Mouse (Mus musculus): ENCODE results near the gene Fmc1.
A peak's percentile ranks its signal among the peaks of the same experiment; 100 is the strongest.
"Not testable (repeated sequence)": the region's sequence is repeated elsewhere in the genome, so short reads cannot be mapped to it uniquely, and the experiment has no call there.

The Fmc1 gene

GRCm38 (mm10) chr6:38533428-38534405 is at the start of gene Fmc1:
Fmc1 (plus strand) TSS chr6:38533502.
- peak; percentile 99 for DNase-seq (ENCODE audit: low spot score)

DNA sequence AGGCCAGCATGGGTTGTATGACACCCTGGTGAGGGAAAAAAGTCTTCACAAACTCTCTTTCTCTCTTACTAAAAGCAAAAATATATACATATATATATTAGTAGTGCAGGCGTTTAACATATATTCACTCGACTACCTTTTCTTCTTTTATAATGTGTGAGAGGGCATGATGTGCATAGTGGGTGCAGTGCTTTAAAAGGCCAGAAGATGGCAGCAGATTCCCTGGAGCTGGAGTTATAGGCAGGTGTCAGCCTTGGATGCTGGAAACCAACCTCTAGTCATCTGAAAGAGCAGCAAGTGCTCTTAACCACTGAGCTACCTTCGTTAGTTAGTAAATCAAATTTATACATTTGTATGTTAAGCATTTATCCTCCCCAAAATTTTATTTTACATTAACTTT is 40.8 kb upstream of the Fmc1 start:
- DNase-seq (ENCODE audit: low spot score), result peak; percentile 64

DNA sequence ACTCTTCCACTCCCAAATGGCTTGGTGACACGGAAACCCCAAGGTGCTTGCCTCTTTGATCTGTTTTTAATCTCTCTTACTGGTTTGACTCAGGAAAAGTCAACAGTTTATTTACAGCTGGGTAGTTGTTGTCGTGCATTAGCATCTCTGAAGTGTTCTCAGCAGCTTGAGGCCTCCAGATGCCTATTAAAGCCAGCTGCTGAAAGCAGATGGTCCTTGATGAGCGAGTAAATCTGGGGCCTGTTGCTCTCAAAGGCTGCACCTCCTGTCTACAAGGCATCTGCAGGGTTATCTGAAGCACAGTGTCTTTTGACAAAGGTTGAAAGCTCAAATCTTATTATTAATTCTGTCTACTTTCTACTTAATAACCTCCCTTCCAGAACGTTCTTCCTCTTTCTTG is 37.7 kb upstream of the Fmc1 start:
- no peak for DNase-seq (ENCODE audit: low spot score)

DNA sequence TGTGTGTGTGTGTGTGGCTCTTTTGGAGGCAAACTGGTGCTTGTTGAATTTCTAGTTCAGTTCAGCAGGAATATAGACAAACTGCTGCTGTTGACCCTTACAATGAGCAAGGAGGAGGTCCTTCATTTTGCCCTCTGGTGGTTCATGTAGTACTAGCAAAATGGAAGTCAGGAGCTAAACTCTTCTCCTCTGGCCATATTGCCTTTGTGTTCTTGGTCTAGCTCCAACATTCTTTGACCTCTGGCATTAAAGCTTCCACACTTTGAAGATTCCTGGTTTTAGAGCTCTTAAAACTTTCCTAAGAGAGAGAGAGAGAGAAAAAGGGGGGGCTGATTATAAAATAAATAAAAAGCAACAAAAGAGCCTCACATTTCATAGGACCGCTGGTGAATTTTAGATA is 21.2 kb upstream of the Fmc1 start:
- no peak for DNase-seq (ENCODE audit: low spot score)

- no peak for DNase-seq (ENCODE audit: low spot score)
Measured at GRCm38 (mm10) chr6:38512830-38513229, 20.5 kb upstream of the Fmc1 start.

DNA sequence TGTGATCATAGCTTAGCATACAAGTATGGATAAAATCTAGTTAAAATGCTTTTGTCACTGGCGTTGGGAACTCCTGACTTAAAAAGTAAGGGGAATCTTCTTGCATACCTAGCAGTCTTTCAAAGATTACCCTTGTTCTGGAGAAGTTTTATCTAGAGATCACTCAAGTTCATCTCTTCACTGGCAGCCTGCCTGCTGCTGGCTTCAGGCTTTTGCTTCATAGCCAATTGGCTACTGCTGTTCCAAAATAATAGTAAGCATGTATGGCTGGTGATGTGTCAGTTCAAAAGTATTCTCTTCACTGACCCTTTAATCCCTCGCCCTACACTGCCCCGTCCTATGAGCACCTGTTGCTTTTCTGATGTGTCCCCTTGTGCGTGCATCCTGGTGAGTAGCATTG is 18.1 kb upstream of the Fmc1 start:
- no peak for DNase-seq (ENCODE audit: low spot score)

DNA sequence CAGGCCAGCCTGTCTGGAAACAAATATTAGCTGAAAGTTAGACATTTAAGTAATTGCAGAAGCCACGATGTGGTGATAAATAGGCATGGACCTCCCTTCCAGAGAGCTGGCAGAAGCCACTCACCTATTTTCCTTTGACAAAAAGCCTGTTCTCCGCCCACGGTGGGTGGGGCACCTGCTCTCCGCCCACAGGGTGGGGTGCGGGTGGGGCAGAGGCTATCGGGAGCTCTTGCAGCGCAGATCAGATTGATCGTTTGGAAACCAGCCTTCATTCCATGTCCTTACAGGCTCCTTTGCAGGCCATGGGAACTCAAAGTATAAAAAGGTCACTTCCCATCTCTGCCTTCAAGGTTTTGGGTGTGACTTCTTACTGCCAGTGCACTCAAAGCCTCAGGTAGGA is 9.5 kb upstream of the Fmc1 start:
- peak; percentile 55 for DNase-seq (ENCODE audit: low spot score)

GRCm38 (mm10) chr6:38531211-38531820 is 2.0 kb upstream of the Fmc1 start:
- DNase-seq (ENCODE audit: low spot score), result peak; percentile 47

GRCm38 (mm10) chr6:38532500-38533420 is 542 bp upstream of the Fmc1 start:
- peak; percentile 45 for DNase-seq (ENCODE audit: low spot score)

DNA sequence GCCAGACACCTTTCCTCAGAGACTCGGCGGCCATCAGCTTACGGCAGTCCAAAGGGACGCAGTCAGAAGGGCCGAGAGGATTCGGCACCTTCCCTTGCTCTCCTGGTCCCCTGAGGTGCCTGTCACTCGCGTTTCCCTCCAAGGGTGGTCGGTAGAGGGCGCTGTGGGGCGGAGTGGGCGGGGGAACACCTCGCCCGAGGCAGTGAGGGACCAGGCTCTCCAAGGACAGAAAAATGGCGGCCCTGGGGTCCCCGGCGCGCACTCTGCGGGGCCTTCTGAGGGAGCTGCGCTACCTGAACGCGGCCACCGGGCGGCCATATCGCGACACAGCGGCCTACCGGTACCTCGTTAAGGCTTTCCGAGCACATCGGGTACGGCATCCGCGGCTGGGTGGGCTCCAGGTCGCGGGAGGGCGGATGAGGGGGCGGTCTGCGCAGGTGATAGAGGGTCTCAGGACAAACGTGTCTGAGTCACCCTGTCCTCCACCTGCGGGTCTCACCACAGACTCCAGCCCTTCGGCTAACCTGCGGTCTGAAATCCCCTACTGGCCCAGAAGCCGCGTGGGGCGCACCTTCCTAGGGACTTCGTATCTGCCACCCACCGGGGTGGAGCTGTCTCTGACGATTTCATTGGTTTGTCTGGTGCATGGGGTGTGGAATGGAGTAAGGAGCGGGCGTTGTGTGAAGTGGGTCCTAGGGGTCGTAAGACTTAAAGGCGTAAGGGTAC is 1.5 kb downstream of the Fmc1 start:
- peak; percentile 98 for DNase-seq (ENCODE audit: low spot score)

DNA sequence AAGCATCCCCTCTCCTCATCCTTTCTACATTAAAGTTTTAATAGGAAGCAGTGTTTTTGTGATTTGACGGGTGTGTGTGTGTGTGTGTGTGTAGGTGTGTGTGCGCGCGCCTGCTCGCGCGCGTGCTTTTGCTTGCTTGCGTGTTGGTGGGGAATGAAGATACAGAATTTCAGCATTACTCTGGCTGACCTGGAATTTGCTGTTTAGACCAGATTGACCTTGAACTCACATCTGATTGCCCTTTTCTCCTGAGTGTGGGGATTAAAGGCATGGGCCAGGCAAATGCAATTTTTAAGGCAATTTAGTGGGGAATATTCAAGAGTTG is 2.0 kb downstream of the Fmc1 start:
- no peak for DNase-seq (ENCODE audit: low spot score)

- DNase-seq (ENCODE audit: low spot score), result no peak
Measured at GRCm38 (mm10) chr6:38535788-38536187, 2.5 kb downstream of the Fmc1 start.

GRCm38 (mm10) chr6:38544141-38544540 is 10.8 kb downstream of the Fmc1 start:
- DNase-seq (ENCODE audit: low spot score), result not testable (repeated sequence)

GRCm38 (mm10) chr6:38547005-38547404 is 13.7 kb downstream of the Fmc1 start:
- DNase-seq (ENCODE audit: low spot score), result not testable (repeated sequence)

DNA sequence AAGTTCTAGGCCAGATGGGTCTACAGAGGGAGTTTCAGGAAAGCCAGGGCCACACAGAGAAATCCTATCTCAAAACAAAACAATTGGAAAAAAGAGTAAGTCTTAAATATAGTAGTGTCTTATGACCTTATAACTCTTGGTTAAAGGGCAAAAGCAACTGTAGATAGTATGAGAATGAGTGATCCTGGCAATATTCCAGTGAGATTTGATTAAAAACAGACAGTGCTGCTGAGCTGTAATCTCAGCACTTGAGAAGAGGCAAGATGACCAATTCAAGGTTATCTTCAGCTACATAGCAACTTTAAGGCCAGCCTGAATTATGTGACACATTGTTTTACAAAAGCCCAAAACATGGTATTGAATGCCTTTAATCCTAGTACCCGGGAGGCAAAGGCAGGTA is 14.4 kb downstream of the Fmc1 start:
- no peak for DNase-seq (ENCODE audit: low spot score)

GRCm38 (mm10) chr6:38548595-38548994 is 15.3 kb downstream of the Fmc1 start:
- not testable (repeated sequence) for DNase-seq (ENCODE audit: low spot score)

GRCm38 (mm10) chr6:38549840-38550239 is 16.5 kb downstream of the Fmc1 start:
- DNase-seq (ENCODE audit: low spot score), result not testable (repeated sequence)

DNA sequence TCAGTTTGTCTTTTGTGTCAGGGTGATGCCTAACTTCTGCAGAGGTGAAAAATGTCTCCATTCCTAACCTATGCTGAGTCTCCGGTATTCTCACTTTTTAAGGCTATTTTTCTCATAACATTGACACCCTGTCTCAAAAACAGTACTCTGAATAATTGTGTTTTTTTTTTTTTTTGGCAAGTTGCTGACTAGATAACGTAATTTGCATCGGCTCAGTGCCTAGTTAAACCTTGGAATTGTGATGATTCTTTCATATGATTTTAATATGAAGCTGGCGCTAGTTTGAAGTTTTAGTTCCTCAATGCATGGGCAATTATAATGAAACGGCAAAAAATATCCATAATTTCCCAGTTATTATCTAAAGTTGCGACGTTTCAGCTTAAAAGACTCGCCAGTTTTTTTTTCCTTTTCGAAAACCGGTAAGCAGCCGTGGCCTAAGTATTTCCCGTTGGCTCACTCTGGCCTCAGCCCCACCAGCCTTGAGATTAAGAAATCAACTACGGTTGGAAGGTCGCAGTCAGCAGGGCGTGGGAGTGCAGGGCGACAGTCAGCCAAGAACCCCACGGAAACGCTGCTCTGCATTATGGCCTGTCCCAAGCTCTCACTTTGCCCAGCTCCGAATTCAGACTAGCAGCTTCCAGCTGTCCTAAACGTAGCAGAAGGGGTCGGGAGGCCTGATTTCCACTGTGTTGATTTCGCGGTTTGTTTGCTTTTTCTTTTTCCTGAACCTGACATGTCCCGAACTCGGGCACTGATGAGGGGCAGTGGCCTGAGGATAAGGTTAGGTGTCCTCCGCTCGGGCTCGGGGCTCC is 17.2 kb downstream of the Fmc1 start:
- peak; percentile 83 for DNase-seq (ENCODE audit: low spot score)

DNA sequence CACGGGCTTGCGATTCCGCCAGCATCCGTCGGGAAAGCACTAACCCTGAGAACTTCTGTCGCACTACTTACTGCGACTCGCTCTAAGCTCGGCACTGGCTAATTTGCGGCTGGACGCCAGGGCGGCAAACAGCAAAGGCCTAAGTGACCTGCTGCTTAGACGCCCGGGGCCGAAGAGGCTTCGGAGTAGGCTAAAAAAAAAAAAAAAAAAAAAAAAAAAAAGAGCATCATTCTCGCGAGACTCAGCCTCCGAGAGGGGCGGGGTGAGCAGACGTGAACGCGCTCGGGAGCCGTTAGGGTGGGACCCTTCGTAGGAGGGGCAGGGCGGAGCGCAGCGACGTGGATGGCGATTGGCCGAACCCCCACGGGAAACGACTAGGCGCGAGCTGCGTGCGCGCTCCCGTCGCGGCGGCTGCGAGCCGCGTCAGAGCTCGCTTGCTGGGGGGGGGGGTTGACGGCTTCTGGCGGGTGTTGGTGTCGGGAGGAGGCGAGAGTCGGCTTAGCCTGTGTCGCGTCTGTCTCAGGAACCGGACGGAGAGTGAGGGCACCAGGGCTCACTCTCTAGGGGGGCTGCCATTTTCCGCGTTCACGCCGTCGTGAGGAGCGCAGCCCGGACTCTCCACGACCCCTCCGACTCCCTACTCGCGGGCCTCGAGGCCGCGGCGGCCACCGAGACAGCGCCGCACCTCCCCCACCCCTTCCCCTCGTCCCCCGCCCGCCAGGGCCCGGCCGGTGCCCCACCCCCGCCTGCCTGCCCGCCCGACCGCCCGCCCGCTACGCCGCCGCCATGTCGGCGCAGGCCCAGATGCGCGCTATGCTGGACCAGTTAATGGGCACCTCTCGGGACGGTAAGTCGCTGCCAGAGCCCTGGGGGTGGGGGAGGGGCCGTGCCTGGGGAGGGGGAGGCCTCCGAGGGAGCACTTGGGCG is 18.0 kb downstream of the Fmc1 start, which contains the start of gene Luc7l2:
Gene Luc7l2, plus strand, starts transcription at position 273 of the 927 bp plus-strand sequence.
- DNase-seq (ENCODE audit: low spot score), result peak; percentile 96

Measured in c-Kit-positive CD71-positive TER-119-positive erythroid progenitor cells, embryonic 14.5 days (primary cell).